Mouse (Mus musculus): ENCODE data around the gene Ankrd54.

GRCm38 (mm10) chr15:79006638-79007037 is 56.1 kb downstream of the Ankrd54 start:
- TF ChIP-seq CTCF (IDR thresholded peaks at IDR 0.05; ENCODE audit: low read depth) (no peak), EP300 (IDR thresholded peaks at IDR 0.05; ENCODE audit: low read depth) (no peak)
